Mouse (Mus musculus): ENCODE data around the gene Sema7a. TPM values are rescaled to one million over a fixed set of nuclear protein-coding genes. Genes with fewer than 3 reads are reported as not detected.

Sema7a gene
- polyA plus RNA-seq, 1 experiment from 2014 or later = 2.5 TPM

DNA sequence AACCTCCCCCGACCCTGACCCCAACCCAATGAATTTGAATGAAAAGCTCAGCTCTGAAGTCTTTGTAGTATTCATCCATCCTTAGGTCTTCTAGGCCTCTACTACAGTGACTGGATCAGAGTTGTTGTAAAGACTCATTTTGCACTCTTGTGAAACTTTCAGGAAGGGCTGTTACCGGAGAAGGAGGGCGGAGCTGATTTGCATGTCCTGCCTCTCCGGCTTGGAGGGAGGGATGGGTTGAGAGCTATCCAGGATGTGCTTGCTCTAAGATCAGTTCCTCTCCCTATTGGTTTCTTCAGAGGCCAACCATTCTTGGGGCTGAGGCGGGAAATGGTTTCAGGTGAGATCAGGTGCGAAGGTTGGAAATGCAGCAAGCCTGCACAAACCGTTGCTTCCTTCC, 71.1 kb downstream of the Sema7a start:
- no peak for ATAC-seq
- Histone ChIP-seq H3K36me3 (ENCODE audit: control insufficient read depth, insufficient read depth) (no peaks in the 10 kb centered on the region), H3K9ac (replicated peaks; ENCODE audit: low read depth, low read length) (no peak overlapping the region), H3K4me2 (ENCODE audit: low read length) (no peak overlapping the region), H3K27me3 (replicated peaks; ENCODE audit: control insufficient read depth, insufficient read depth, low read length) (no peaks in the 10 kb centered on the region), H3K9me3 (ENCODE audit: control insufficient read depth, low read length) (no peaks in the 10 kb centered on the region), H3K4me3 (replicated peaks; ENCODE audit: low read length) (no peak overlapping the region), H3K4me1 (replicated peaks; ENCODE audit: control insufficient read depth, insufficient read depth, low read length) (peaks cover 14% of the 10 kb centered on the region), H3K27ac (ENCODE audit: low read length) (no peak overlapping the region)
- 54% methylated on average over 7 of the region's 7 CpGs for WGBS

DNA sequence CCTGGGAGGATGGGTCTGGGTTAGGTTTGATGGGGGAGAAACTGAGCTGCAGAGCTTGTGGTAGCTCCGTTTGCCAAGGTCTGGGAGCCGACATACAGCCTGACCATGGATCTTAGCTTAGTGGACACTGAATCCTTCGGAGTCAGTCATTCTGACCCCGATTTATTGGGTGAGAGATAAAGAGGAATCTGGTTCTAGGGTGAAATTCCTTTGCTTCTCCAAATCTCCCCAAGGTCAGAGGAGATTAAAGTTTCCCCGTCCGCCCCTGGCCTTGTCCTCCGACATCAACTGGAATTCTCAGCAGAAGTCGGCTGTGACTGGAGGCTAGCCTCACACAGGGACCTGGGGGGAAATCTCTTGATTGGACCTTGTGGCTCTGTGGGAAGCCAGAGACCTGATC, 71.6 kb downstream of the Sema7a start:
- 87% methylated on average over 8 of the region's 8 CpGs for WGBS
- H3K9me3 ChIP-seq (ENCODE audit: control insufficient read depth, low read length) = no peaks in the 10 kb centered on the region
- no peak overlapping the region for H3K27ac ChIP-seq (ENCODE audit: low read length)
- no peak for ATAC-seq
- no peaks in the 10 kb centered on the region for H3K36me3 ChIP-seq (ENCODE audit: control insufficient read depth, insufficient read depth)
- H3K4me1 ChIP-seq (replicated peaks; ENCODE audit: control insufficient read depth, insufficient read depth, low read length) = peaks cover 14% of the 10 kb centered on the region
- H3K4me2 ChIP-seq (ENCODE audit: low read length) = no peak overlapping the region
- H3K4me3 ChIP-seq (replicated peaks; ENCODE audit: low read length) = no peak overlapping the region
- H3K27me3 ChIP-seq (replicated peaks; ENCODE audit: control insufficient read depth, insufficient read depth, low read length) = no peaks in the 10 kb centered on the region
- H3K9ac ChIP-seq (replicated peaks; ENCODE audit: low read depth, low read length) = no peak overlapping the region

Other genes with a start within 250 kb of the Sema7a start
- gene Edc3, start 231.6 kb upstream of the Sema7a start, polyA plus RNA-seq (2015; fragmentation: Nextera tagmentation; extraction: Ambion mirVana) = 37.0 and 39.2 TPM in 2 replicates
- 88.9 and 97.4 TPM in 2 replicates for gene Clk3, start 174.3 kb upstream of the Sema7a start, polyA plus RNA-seq (2015; fragmentation: Nextera tagmentation; extraction: Ambion mirVana)
- 8.6 and 10.6 TPM in 2 replicates for gene Arid3b, start 103.3 kb upstream of the Sema7a start, polyA plus RNA-seq (2015; fragmentation: Nextera tagmentation; extraction: Ambion mirVana)
- gene Ubl7, start 29.1 kb upstream of the Sema7a start, polyA plus RNA-seq (2015; fragmentation: Nextera tagmentation; extraction: Ambion mirVana) = 174 and 175 TPM in 2 replicates
- 0.30 and 0.66 TPM in 2 replicates for gene Cyp11a1, start 66.3 kb downstream of the Sema7a start, polyA plus RNA-seq (2015; fragmentation: Nextera tagmentation; extraction: Ambion mirVana)
- 9.2 and 11.7 TPM in 2 replicates for gene Stra6, start 123.7 kb downstream of the Sema7a start, polyA plus RNA-seq (2015; fragmentation: Nextera tagmentation; extraction: Ambion mirVana)
- gene Ccdc33, start 178.7 kb downstream of the Sema7a start, polyA plus RNA-seq (2015; fragmentation: Nextera tagmentation; extraction: Ambion mirVana) = 0.51 and 0.79 TPM in 2 replicates